Mouse (Mus musculus) myocyte (in vitro differentiated cells): ENCODE measurements around the gene Glipr1.

Source experiments
- MYOG ChIP-seq, 3 experiments: IDR thresholded peaks; one replicate each; pipeline ENCODE4 v1.6.1; 2011; ENCODE audit warnings: control low read depth in 2 of 3, low read depth in 2 of 3, mild to moderate bottlenecking in 2 of 3; ENCODE audit not compliant: insufficient read length in 2 of 3, control insufficient read depth in 1 of 3, insufficient read depth in 1 of 3
- POLR2A ChIP-seq: IDR thresholded peaks from one replicate; pipeline ENCODE4 v1.6.1; 2011; ENCODE audit warnings: low read depth, mild to moderate bottlenecking, control low read depth, moderate library complexity; ENCODE audit not compliant: insufficient read length
- TCF12 ChIP-seq: IDR thresholded peaks from one replicate; pipeline ENCODE4 v1.6.1; 2011; ENCODE audit warnings: mild to moderate bottlenecking, control low read depth; ENCODE audit not compliant: poor library complexity, insufficient read depth, severe bottlenecking
- USF1 ChIP-seq: IDR thresholded peaks from one replicate; pipeline ENCODE4 v1.6.1; 2011; ENCODE audit warnings: low read depth, mild to moderate bottlenecking, control low read depth, moderate library complexity

- TF ChIP-seq MYOG (IDR thresholded peaks at IDR 0.05; ENCODE audit: control insufficient read depth in 1 of 3, insufficient read depth in 1 of 3, insufficient read length in 2 of 3, low read depth in 2 of 3) (no peak), USF1 (no peak), POLR2A (no peak), TCF12 (no peak)
Observed at GRCm38 (mm10) chr10:111948041-111948440, 54.4 kb downstream of the Glipr1 start.
